In genomic region chr10:59310691-59311457, GRCm38 (mm10) we compare ENCODE assay signal across 9 mouse cellular contexts. TPM values are rescaled to one million over a fixed set of nuclear protein-coding genes. Genes with fewer than 3 reads are reported as not detected.
A peak's percentile ranks its signal among the peaks of the same experiment; 100 is the strongest.
DNase-seq lines count a peak whose midpoint lies in the region; ATAC-seq and TF ChIP-seq lines count a peak whose summit lies in the region.
"Had no signal": no experiment of that assay in that cellular context is flagged by ENCODE, and none has a peak within 500 bp of the region (broad histone marks: within the 10 kb centered on the region; RNA-seq: fewer than 3 reads in every experiment).

No protein-coding gene starts in this region.

- no peaks in the 10 kb centered on the region for H3K27me3 ChIP-seq in stomach, embryonic 16.5 days (ENCODE audit: control insufficient read depth, insufficient read depth, low read length)

- no peak overlapping the region for H3K4me2 ChIP-seq in stomach, embryonic 16.5 days (ENCODE audit: low read depth, low read length)

- TF ChIP-seq CTCF in lung, adult 2 months (IDR thresholded peaks at IDR 0.05; ENCODE audit: insufficient read depth, low read length): no peak

- H3K36me3 ChIP-seq in stomach, embryonic 16.5 days (ENCODE audit: control insufficient read depth, insufficient read depth, low read length): no peaks in the 10 kb centered on the region

- H3K4me3 ChIP-seq in lung, adult 2 months (replicated peaks; ENCODE audit: extremely low read depth, low read depth, low read length): no peak overlapping the region
- no peak overlapping the region for H3K4me3 ChIP-seq in stomach, embryonic 16.5 days (replicated peaks; ENCODE audit: low read length)

- 39% methylated on average over 6 of the region's 6 CpGs for WGBS in lung, adult 2 months
- 59% methylated on average over 6 of the region's 6 CpGs for WGBS in stomach, embryonic 16.5 days

- peak; percentile 38 to 50 for DNase-seq in lung, adult 18-20 months
- no peak for DNase-seq in lung, adult 2 months
- DNase-seq in heart, postnatal 36 days: peak; percentile 25 to 34
- DNase-seq in kidney, postnatal 25 days: peak; percentile 69 to 70
- no peak for DNase-seq in layer of hippocampus, adult 18-20 months (ENCODE audit: low spot score in 2 of 2)
- no peak for DNase-seq in cerebellum, postnatal 36 days

- peaks cover 17% of the 10 kb centered on the region for H3K4me1 ChIP-seq in lung, adult 2 months (ENCODE audit: control insufficient read depth, insufficient read depth, low read length)
- peaks cover 8% of the 10 kb centered on the region for H3K4me1 ChIP-seq in stomach, embryonic 16.5 days (ENCODE audit: control insufficient read depth, insufficient read depth, low read length)

- intact Hi-C loops in heart, postnatal 36 days (cut with DNase I): loop anchor here (5.0 kb wide), 1 partner anchor 46 kb away; no protein-coding TSS in a partner anchor

- no peak overlapping the region for H3K27ac ChIP-seq in stomach, embryonic 16.5 days (ENCODE audit: low read length)
- H3K27ac ChIP-seq: liver, embryonic 14.5 days had no signal

- H3K9ac ChIP-seq in stomach, embryonic 16.5 days (ENCODE audit: low read length): no peak overlapping the region
- H3K9ac ChIP-seq: liver, embryonic 14.5 days had no signal

- no peak for TF ChIP-seq POLR2A in lung, adult 2 months (IDR thresholded peaks at IDR 0.05; ENCODE audit: borderline replicate concordance, extremely low read depth, low read depth, low read length)

- H3K9me3 ChIP-seq in stomach, embryonic 16.5 days (replicated peaks; ENCODE audit: control insufficient read depth, low read length): no peaks in the 10 kb centered on the region

- ATAC-seq in stomach, embryonic 16.5 days (ENCODE audit: insufficient read depth, low FRiP score): peak; percentile 56
- no peak for ATAC-seq in megakaryocyte progenitor cell, adult 5-6 weeks (replicated peaks; ENCODE audit: poor library complexity)

RNA-seq across cellular contexts. Expression of gene P4ha1, which starts 12.2 kb away (rescaled TPM):
- polyA plus RNA-seq in lung, adult 2 months (2012; rRNA removed): 17.4 and 21.9 TPM in 2 replicates
- 10 to 100 TPM; 31.3 to 51.2 TPM for total RNA-seq in heart, postnatal 36 days (2021)
- polyA plus RNA-seq in stomach, embryonic 16.5 days (2015; fragmentation: Nextera tagmentation; extraction: Ambion mirVana): 80.9 and 90.0 TPM in 2 replicates
- 17.4 and 20.1 TPM in 2 replicates for total RNA-seq in megakaryocyte progenitor cell, adult 5-6 weeks (2015)
- 39.4 and 41.8 TPM in 2 replicates for total RNA-seq in megakaryocyte progenitor cell, adult 5-6 weeks (2017)
- 10 to 100 TPM; 58.3 to 63.9 TPM for total RNA-seq in layer of hippocampus, adult 18-20 months (2021)

Comparison
In these comparisons a context has a peak if more than half of its experiments do, and no peak if none do; other contexts are left out.
1. DNase-seq: peak in lung, adult 18-20 months (2 of 2), heart, postnatal 36 days (2 of 2) and kidney, postnatal 25 days (2 of 2); none in lung, adult 2 months (single experiment), layer of hippocampus, adult 18-20 months (0 of 2) and cerebellum, postnatal 36 days (0 of 2).